Mouse (Mus musculus) embryo, embryonic 9.5 days (tissue): Measurements from ENCODE around the gene Zfhx3.

Experiments
- DNase-seq: peaks from one replicate; pipeline ENCODE4 v3.0.0-alpha.2; 2017; ENCODE audit errors: extremely low spot score

Zfhx3 gene

DNA sequence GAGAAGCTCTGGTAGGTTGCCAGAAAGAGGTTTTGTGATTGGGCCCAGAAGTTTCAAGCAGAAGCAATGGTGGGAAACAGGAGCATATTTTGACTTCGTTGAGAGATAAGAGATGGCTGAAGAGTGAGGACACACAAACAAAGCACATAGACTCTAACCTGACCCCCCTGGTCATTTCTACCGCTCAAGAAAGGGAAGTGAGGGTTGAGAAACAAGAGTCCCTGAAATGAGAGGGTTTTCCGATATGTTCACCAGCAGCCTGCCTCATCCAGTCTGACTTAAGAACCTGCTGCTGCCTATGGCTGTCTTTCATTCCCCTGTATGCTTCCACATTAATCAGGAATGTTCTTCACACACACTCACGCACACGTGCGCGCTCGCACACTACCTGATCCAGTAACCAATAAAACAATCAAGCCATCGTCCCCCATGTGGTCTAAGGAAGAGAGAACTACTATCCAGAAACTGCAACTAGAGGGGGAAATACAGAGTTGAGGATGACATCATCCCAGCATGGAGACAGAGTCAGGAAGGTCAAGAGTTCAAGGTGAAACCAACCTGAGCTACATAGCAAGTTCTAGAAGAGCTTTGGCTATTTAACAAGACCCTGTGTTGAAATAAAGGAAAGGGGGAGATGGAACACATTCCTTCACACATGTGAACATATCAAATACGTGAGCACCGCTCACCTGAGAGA lies 649.7 kb downstream of the Zfhx3 start:
- DNase-seq = no peak

GRCm38 (mm10) chr8:108592990-108593589 lies 650.6 kb downstream of the Zfhx3 start:
- peak; percentile 39 for DNase-seq

GRCm38 (mm10) chr8:108593891-108594290 lies 651.4 kb downstream of the Zfhx3 start:
- DNase-seq = peak; percentile 57

DNA sequence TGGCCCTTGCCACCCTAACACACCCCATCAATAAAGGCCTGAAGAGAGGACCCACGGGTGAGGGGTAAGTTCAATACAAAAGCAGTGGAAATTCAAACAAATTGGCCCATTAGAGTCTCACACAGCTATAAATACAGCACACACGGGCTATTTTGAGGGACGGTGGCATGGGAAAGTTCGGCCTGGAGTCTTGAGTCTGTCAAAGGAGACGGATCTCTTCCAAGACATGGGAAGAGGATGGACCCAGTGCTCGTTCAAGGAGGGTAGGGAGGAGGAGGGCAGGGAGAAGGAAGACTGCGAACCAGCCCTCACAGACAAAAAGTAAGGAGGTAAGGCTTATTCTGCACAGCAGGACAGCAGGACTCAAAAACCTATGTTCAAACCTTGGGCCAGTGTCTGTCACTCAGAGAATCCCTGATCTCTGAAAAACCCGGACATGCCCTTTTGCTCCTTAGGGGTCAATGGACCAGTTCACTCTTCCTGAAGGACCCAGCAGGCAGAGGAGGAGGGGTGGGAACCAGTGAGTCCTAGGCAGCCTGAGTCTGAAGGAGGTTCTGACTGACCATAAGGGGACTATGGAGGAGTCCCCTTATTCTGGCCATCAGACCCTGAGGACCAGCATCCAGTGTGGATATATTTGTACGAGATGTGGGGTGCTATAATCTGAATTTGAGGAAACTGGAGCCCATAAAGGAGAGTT lies 652.1 kb downstream of the Zfhx3 start:
- peak; percentile 40 for DNase-seq

DNA sequence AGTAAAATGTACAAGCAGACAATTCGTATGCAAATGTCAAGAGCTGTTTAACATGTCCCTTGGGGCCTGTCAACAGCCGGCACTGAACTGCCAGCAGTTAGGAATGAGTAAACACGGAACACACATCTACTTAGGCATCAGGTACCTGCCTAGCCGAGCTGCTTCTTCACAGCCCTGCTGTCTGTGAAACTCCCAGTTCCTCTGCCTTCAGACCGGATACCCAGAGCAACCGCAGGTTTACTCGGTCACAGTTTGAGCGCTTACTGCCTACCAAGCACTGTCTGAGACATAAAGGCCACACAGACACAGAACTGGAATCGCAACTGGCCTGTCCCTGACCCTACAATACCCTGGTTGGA lies 652.6 kb downstream of the Zfhx3 start:
- no peak for DNase-seq

DNA sequence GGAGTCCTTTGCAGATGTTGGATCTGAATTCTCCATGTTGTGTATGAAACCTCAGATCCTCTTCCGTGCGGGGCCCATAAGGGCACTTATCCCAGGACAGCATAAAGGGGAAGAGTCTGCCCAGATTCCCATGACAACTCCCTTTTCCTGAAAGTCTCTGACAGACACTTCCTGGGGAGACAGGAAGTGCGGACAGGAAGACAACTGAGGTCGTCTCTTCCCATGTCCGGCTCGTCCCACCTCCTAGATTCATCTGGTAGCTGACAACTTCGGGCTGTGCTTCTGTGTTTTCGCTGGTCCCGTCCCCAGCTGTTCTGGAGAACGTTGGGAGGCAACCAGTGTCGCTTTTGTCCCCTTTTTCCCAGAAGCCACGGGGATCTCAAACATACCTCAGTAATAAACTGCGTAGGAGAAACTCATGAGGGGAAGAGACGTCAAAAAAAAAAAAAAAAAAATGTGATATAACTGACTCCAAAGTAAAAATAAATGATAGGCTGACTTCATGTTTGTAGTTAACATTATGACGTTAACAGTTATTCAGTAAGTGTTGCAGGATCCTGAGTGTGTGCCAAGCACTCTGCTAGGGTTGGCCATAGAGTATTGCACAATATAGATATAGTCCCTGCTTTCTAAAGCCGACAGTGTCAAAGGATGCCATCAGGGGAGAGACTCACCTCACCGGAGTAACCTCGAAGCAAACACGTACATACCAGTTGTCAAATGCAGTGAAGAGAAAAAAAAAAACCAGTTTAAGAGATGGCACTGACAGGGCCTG lies 653.5 kb downstream of the Zfhx3 start:
- no peak for DNase-seq

DNA sequence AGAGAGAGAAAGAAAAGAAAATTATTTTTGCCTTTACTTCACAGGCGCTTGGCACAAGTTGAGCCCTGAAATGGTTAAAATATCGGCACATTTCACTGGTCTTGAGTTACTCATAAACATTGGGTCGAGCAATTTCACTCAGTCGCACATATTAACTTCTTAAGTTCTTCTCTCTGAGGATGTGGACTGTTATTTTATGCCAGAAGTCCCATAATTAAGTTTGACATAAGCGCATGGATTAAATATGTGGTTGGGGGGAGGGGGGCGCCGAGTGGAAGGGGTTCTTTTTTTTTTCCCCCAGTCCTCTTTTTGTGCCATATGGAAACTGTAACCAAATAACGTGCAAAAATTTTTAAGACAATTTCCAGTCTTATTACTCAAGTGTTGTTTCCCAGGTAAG lies 656.6 kb downstream of the Zfhx3 start:
- DNase-seq = no peak

- DNase-seq = no peak
These were observed 657.1 kb downstream of the Zfhx3 start for GRCm38 (mm10) chr8:108599558-108599957.

DNA sequence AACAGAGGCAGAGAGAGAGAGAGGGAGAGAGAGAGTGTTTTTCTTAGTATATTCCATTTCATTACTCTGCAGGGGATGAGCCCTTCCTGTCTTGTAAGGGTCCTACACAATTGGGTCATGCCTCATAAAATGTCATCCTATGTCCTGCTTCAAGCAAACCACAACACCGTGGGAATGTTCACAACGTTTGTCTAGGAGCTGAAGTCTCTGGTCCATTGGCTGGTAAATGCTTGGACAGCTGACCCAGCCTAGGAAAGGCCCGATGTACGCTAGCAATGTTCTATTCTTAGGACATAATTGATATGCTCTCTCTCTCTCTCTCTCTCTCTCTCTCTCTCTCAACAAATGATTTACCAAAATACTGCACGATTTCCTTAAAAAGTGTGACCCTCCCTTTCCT lies 666.2 kb downstream of the Zfhx3 start:
- no peak for DNase-seq

GRCm38 (mm10) chr8:108609114-108609513 lies 666.7 kb downstream of the Zfhx3 start:
- DNase-seq = no peak

DNA sequence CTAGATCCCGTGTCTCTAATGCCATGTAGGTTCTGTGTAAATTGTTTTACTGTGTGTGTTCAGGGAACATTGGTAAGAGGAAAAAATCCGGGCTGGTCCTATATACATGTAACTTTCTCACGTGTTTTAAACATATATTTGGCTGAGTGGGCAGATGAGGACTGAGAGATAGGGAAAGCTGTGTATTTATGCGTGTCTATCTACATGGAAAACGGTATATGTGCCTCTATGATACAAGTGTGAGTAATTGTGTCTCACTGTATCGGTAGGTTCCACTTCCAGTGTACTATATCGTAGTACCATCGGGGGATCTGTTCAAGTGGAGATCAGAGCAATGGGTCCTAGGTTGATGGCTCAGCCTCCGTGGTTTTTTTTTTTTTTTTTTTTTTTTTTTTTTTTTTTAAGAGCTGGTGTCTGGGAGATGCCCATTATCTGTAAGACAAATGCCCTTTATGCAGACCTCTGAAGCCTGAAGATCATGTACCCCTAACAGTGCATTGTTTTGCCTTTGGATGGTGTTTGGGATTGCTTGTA lies 668.8 kb downstream of the Zfhx3 start:
- no peak for DNase-seq

GRCm38 (mm10) chr8:108611792-108612413 lies 669.5 kb downstream of the Zfhx3 start:
- peak; percentile 16 for DNase-seq

- peak; percentile 65 for DNase-seq
These were observed 670.4 kb downstream of the Zfhx3 start for GRCm38 (mm10) chr8:108612815-108613214.

- no peak for DNase-seq
These were observed 670.8 kb downstream of the Zfhx3 start for GRCm38 (mm10) chr8:108613280-108613679.

DNA sequence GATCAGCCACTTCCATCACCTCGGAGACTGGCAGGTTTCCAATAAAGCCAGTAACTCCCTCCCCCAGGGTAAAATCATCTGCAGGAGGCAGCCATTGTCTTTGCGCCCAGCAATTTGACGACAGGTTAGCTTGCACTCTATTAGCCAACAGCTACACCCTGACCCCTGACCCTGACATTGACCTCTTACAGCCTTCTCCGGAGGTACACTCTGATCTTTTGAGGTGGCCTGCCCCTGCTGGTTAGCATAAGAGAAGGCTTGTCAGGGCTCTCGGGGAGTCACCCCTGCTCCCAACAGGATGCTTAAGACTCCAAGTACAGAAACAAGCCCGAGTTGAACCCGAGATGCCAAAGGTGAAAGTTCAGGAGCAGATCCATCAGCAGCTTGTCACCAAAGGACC lies 678.9 kb downstream of the Zfhx3 start:
- peak; percentile 66 for DNase-seq

- no peak for DNase-seq
These were observed 681.2 kb downstream of the Zfhx3 start for GRCm38 (mm10) chr8:108623660-108624059.

DNA sequence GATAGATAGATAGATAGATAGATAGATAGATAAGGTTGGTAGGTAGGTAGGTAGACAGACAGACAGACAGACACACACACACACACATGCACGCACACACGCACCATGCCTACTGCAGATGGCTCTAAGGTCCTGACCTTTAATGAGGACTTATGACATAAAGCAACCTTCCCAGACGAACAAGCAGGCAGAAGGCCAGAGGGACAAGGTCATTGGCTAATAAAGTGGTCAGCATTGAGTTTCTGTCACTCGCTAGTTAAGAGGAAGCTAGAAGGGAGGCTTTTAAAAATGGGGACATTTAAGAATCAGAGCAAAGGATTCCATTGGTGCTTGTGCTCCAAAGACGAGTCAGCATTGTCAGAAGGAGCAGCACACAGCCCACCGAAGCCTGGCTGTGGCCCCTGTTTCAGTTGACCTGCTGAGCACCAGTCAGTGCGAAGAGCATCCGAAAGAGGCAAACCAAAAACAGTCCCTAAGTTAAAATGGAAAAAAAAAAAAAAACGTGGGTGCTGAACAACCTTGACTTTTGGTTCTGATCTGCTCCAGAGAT lies 683.2 kb downstream of the Zfhx3 start:
- DNase-seq = no peak

DNA sequence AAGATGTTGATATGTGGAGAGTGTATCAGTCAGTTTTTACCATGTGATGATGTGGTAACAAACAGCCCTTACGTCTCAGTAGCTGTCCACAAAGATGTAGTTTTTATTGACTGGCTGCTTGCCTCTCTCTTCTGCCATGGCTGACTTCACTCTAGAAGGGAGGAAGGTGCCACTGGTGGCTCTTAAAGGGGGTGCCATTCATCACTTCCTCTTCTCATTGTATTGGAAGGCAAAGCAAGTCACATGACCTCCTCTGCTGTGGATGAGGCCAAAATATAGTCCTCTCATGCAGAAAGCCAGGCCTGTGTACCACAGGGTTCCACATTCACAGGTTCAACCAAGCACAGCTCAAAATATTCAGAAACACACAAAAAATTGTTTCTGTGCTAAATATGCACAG lies 688.6 kb downstream of the Zfhx3 start:
- no peak for DNase-seq

GRCm38 (mm10) chr8:108634282-108634681 lies 691.8 kb downstream of the Zfhx3 start:
- DNase-seq = no peak

- no peak for DNase-seq
These were observed 695.4 kb downstream of the Zfhx3 start for GRCm38 (mm10) chr8:108637887-108638286.

DNA sequence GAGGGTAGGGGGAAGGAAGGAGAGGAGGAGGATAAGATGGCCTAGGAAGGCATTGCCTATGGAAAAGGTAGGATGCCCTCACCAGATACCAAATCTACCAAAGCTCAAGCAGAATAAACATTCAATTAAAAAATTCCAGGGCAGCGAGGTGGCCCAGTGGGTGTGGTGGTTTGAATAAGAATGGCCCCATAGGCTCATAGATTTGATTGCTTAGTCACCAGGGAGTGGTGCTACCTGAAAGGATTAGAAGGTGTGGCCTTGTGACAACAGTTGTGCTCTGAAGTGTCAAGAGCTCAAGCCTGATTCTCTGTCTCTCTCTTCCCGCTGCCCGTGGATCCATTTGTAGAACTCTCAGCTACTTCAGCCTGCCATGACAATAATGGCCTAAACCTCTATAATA lies 703.2 kb downstream of the Zfhx3 start:
- DNase-seq = no peak
